Mouse (Mus musculus) cerebellum, postnatal 4 days (tissue): ENCODE results near the gene Rasa3.

Experiments
- DNase-seq, 2 experiments: peaks; one replicate each; pipeline ENCODE4 v3.0.0; 2022; ENCODE audit warnings: low spot score in 2 of 2, mixed read lengths in 1 of 2

Rasa3 gene

DNA sequence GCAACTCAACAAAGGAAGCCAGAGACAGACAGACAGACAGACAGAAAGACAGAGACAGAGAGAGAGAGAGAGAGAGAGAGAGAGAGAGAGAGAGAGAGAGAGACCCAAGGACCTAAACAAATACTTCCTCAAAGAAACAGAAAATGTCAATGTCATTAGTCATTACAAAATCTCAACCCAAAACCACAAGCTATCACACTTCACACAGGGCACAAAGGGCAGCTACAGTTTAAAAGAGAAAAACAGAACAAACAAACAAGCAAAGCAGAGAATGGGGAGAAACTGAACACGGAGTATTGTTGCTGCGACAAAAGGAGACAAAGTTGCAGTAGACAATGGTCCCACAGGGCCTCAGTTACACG lies 28.3 kb downstream of the Rasa3 start:
- no peak for DNase-seq

- DNase-seq, result no peak
Observed at GRCm38 (mm10) chr8:13648377-13649153, 28.8 kb downstream of the Rasa3 start.

- DNase-seq, result no peak
Observed at GRCm38 (mm10) chr8:13647591-13647990, 29.8 kb downstream of the Rasa3 start.

DNA sequence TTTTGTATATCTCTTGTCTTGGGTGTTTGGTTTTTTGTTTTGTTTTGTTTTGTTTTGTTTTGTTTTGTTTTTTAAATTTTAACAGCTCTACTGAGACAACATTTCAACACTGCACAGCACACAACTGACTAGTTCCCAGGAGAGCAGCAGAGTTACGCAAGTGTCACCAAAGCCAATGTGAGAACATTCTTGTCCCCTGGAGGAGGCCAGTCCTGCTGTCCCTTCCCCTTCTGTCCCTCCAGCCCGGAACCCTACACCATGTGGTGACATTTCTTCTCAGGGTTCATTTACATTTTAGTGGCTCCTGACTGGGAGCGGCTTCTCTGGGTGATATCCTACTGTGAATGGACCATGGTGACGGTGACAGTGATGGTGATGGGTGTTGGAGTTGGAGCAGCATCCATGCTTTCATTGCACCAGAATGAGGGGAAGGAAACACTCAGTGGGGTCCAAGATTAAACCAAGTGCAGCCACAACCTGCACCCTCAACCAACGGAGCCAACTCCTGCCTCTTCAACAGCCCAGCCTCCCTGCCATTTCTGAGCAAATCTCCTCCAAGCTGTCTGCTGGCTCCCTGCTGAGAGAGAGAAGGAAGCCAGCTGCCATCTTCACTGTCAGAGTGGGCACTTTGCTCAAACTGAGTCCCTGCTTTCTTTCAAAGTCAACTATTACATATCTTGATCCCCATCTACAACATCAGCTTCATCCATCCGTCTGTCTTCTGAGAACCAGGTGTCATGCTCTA lies 32.3 kb downstream of the Rasa3 start:
- no peak for DNase-seq

GRCm38 (mm10) chr8:13644155-13644554 lies 33.2 kb downstream of the Rasa3 start:
- no peak for DNase-seq

GRCm38 (mm10) chr8:13642659-13643181 lies 34.7 kb downstream of the Rasa3 start:
- DNase-seq, result no peak

DNA sequence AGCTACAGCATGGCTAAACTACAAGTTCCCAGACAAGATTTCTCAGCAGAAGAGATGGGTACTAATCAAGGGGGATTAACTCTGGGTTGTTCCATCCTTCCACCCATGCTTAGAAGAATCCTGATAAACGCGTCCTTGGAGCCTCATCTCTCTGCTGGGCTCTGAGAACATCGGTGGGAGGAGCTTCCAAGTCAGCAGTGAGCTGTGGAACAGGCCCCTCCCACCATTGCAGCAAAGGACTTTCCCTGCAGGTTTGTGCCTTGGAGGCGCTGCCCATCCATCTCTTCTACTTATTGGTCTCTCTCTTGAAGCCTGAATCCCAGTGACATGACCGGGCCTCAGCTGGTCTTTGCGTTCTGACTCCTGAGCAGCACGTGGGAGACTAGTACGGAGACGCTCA lies 36.2 kb downstream of the Rasa3 start:
- DNase-seq, result no peak

DNA sequence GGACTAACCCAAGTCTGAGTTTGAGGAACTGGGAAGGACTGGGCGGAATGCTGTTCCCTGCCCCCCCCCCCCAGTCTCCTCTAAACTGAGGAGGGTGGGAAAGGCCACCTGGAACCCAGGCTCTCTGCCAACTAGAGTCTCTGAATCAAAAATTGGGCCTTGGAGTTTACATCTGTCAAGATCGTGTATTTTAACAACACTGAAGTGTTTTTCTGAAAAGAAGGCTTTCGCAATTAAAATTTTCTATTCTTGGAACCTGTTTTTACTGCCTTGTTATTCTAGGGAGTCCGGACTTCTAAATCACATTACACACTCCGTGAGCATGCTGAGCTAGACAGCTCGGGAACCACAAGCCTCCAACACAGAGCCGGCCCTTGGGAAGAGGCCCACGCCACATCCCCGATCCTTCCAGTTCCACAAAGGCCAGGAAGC lies 36.9 kb downstream of the Rasa3 start:
- no peak for DNase-seq

GRCm38 (mm10) chr8:13633107-13633506 lies 44.3 kb downstream of the Rasa3 start:
- DNase-seq, result no peak

GRCm38 (mm10) chr8:13632309-13632708 lies 45.1 kb downstream of the Rasa3 start:
- no peak for DNase-seq

DNA sequence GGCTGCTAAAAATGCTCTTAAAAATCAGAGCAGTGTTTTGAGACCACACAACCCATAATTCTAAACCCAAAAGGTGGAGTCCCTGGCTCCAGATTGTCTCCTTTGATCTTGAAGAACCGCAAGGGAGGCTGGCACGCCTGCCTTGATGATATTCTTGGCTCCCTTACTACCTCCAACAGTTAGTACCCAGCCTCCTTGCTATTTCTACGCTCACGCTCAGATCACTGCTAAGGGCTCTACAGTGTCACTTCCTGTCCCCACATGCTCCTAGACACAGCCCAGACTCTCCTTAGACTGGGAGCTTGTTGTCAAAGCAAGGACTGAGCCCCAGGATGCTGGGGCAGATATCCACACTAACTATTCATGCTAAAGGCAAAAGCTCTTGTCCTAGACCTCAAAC lies 46.6 kb downstream of the Rasa3 start:
- no peak for DNase-seq

DNA sequence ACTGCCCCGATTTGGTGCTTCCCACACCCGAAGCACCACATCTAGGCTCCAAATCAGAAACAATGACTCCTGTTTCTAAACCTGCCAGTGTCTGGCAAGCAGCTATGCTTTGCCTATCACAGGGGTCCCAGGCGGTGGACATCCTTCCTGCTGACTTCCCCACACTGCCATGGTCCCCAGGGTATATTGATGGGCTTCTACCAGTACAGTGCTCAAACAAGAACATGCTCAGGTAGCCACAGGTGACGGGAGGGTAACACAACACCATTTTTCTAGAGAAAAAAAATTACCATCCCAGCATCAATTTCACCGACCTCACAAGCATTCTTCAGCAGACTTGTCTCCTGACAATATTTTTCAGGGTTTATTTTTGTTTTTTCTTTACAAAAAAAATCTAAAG lies 47.2 kb downstream of the Rasa3 start:
- no peak for DNase-seq

DNA sequence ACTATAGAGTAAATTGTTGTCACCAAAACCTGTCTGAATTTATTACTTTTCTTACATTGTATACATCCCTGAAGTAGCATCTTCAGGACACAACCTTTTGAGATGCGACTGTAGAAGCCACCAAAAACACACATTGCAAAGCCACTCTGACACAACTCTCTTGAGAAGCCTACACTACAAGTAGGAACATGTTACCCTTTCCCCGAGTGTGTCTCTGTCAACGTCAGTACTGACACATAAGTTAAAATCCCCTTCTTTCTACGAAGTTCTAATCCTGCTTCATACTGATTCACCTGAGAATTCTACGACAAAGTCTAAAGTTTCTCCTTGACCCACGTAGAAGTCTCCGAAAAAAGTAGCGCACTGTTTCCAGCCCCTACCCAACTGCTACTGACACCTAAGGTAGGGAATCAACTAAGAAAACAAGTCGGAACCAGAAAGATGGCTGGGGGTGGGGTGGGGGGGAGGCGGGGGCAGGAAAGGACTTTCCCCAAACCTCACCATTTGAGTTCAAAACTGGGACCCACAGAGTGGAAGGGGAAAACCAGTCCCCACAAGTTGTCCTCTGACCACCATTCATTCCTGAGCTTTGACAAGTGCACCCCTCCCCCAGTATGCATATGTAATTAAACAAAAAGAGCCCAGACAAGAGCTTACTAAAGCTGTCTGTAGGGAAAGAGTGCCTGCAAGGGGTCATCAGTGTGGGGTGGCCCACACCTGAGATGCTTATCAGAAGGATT lies 47.9 kb downstream of the Rasa3 start:
- DNase-seq, result no peak

GRCm38 (mm10) chr8:13628067-13628466 lies 49.3 kb downstream of the Rasa3 start:
- DNase-seq, result no peak

DNA sequence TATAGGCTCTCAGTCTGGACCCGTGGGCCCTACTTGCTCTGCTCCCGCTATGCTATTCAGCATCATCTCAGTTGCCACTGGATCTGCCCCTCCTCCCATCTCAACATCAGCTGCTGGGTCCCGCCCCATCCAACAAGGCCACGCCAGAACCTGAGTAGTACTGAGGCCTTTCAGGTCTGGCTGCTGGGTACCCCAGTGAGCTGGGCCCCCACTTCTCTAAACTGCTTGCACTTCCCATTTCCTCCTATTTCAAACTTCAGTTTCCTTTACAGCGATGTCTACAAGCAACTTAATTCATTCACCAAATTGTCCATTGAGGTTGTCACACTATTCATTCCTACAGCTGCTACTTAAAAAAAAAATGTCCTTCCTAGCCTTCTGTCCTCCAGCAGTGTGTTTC lies 49.8 kb downstream of the Rasa3 start:
- DNase-seq, result no peak

DNA sequence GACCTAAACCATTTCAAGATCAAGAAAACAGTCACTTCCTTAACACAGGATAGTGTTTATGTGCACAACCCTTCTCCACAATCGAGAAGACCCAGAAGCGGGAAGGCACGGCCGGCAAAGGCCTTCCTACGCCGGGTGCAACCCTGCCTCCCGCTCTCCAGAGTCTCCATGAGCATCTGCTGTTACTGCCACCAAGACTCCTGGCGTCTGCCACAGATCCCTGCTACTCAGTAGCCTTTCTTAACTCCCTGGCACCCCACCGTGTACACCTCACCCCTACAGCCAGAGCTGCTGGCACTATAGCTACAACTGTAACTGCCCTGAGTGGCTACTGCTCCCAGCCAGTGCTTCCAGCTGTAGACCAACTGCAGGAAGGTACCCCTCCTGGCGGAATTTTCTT lies 51.3 kb downstream of the Rasa3 start:
- DNase-seq, result no peak

GRCm38 (mm10) chr8:13625281-13625970 lies 52.0 kb downstream of the Rasa3 start:
- DNase-seq, result no peak

DNA sequence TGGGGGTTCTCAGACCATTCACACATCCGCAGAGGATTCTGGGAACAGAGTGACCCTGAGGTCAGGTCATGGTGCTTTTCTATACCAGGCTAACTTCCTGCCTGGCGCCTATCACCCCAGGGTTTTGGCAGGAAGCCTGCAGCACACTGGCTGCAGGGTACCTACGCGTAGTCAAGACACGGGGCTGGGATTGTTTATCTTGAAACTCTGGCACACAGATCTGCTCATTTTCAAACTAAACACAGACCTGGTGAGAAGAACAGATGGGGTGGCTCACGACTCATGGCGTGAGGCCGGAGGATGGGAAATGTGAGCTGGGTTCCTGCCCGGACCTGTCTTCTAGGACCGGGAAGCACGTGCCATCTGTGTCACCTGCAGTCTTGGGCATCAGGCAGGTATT lies 52.5 kb downstream of the Rasa3 start:
- DNase-seq, result peak in 1 of 2 experiments; percentile 64

- DNase-seq, result no peak
Observed at GRCm38 (mm10) chr8:13623911-13624421, 53.4 kb downstream of the Rasa3 start.

GRCm38 (mm10) chr8:13623038-13623750 lies 54.2 kb downstream of the Rasa3 start:
- DNase-seq, result no peak
